Mouse (Mus musculus) B cell, adult 67 days (primary cell): ENCODE results near the gene Zscan18. TPM values are rescaled to one million over a fixed set of nuclear protein-coding genes. Genes with fewer than 3 reads are reported as not detected.

Experiments used
- total RNA-seq, 2 experiments: library from RNA; stranded (reverse); gene quantifications; 4 replicates each; pipeline ENCODE4 v1.2.4; 2023

The Zscan18 gene
- total RNA-seq = 10 to 100 TPM; 13.3 to 19.3 TPM

DNA sequence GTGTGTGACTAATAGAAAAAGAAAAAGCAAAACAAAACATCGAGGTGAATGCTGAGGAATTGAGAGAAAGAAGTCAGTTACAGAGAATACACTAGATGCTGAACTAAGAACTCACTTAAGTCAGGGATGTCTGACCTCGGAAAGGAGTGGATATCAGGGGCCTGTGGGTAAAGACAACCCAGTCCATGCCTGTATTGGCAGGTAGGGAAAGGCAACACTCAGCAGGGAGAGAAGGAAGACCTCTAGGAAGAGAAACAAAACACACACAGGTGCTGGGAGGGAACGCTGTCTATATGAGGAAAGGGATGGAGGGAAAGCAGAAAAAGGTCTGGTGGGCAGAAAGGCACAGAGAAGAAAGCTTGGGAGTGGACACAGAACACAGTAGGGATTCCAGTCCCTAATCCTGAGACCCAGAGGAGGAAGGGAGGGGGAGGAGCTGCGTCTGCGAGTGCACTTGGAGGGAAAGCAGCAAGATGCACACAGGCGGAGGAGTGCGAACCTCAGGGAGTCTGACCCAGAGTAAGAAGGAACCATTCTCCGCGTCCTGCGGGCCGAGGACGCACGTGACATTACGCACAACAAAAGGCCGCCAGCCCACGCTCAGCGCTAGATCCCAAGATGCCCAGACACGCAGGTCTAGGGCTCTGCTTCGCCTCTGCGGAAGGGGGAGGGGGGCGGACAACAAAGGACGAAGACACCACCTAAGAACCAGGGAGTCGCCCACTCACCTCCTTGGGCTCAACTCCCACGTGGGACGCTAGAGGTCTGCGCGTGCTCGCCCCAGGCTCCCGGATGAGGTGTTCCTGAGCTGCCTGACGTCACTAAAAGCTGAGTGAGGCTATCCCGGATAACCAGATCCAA, at the start of gene Zscan18:
Zscan18 (minus strand) TSS at position 770 of the 861 bp plus-strand sequence.

DNA sequence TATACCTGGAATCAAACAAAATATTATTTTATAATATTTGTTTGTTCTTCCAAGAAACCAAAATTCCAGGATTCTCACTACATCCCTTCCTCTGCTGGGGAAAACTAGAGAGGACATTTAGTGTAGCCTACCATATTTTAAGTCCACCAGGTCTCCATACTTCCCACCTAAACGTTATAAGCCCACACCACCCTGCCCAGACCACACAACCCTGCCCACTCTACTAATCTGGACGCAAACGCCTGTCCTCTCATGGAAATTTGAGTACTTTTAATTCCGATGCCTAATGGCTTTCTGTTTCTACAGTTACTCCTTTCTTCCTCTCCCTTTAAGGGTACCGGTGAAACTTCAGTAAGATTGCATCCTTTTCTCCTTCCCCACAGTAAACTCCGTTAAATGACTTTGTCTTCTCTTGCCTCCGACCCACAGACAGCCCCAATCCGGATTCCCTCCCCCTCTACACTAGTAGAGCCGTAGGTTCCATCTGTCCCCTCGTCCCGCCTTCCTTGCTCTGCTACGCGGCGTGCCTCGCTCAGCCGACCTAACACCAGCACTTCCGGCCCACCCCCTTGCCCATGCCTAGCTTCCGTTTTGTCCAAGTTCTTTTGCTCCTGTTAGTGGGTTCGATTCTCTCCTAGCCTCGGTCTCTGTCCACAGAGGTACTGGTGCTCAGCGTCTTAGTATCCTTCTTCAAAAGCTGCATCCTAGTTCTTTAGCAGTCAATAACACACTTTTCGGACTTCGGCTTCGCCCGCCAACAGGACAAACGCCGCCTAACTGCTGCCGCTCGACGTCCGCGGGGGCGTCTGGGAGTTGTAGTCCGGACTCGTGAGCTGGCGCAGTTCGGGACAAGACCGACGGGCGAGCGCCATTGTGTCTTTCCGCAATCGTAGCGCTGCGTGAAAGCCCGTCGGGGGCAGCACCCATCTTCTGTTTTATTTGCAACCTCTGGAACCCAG, 31.0 kb upstream of the Zscan18 start, which contains the start of gene Zfp110:
Zfp110 (plus strand) TSS at position 600 of the 959 bp plus-strand sequence.

DNA sequence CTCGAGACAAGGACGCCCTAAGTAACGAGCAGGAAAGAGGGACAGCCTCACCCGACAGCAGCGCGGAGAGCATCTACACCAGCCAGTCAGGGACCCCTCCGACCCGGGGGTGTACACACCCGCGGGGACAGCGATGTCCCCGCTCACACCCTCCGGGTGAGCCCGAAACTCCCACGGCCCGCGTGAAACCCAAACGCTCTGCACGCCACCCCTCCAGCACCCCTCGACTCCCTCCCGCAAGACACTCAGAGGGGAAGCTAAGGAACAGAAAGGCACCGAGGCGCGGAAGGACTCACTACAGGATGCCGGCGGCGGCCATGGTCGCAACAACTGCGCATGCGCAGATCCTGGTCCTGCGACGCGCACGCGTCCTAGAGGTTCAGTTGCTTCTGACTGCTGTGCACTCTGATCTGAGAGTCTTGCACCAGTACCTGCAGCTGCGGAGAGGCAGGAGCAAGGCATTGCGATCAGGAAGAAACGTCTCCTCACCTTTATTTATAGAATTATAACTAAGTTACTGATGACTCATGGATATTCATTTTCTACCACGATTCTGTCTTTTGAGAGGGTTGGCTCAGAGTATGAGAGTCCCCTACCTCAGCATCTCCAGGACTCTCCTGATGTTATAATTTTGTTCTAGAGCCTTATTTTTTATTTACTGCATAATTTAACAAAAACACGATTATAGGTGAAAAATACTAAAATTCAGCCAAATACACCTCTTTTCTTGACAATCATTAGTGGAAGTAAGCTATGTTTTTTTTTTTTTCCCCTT, 15.3 kb upstream of the Zscan18 start, which contains the start of gene Zfp329:
Zfp329 (minus strand) TSS at position 338 of the 775 bp plus-strand sequence.

DNA sequence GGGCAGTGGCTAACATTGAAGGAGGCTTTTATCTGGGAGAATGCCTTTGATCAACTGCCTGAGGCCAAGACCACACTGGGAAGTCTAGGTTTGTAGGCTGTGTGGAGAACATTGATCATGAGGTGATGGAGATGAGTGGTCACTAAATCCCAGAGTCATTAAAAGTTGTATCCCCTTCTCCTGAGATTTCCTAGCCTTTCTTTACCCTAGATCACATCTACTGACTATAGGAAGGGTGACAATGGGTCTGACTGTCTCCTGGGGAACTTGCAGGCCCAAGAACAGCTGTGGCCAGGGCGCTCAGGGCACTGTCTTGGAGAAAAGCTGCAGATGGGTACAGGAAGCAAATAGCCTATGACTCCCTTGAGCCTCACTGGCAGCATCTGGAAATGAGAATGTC, 68.5 kb downstream of the Zscan18 start, which contains the start of gene Vmn2r56:
Vmn2r56 (minus strand) TSS at position 101 of the 400 bp plus-strand sequence.

Other genes with a start within 250 kb of the Zscan18 start
- under 1 TPM; 0.06 TPM for gene Vmn2r53, start 194.8 kb downstream of the Zscan18 start, total RNA-seq
- gene Vmn2r54, start 163.3 kb downstream of the Zscan18 start, total RNA-seq = not detected
- not detected for gene Vmn2r55, start 118.6 kb downstream of the Zscan18 start, total RNA-seq
- not detected for gene Vmn2r56, start 68.6 kb downstream of the Zscan18 start, total RNA-seq
- 10 to 100 TPM; 12.1 to 15.8 TPM for gene Zfp329, start 15.2 kb upstream of the Zscan18 start, total RNA-seq
- 100 to 1,000 TPM; 110 to 119 TPM for gene Zfp110, start 31.1 kb upstream of the Zscan18 start, total RNA-seq
- 1 to 10 TPM; 2.6 to 4.5 TPM for gene Zfp128, start 77.5 kb upstream of the Zscan18 start, total RNA-seq
- gene Zscan22, start 94.2 kb upstream of the Zscan18 start, total RNA-seq = 10 to 100 TPM; 16.6 to 18.3 TPM
- gene Rps5, start 118.7 kb upstream of the Zscan18 start, total RNA-seq = 1,000 to 10,000 TPM; 2,087 to 2,163 TPM
- gene Rnf225, start 123.8 kb upstream of the Zscan18 start, total RNA-seq = 1 to 10 TPM; 1.2 to 1.5 TPM
- gene Zfp324, start 162.2 kb upstream of the Zscan18 start, total RNA-seq = 1 to 10 TPM; 3.9 to 6.7 TPM
- 1 to 10 TPM; 8.7 to 9.2 TPM for gene Zfp446, start 174.2 kb upstream of the Zscan18 start, total RNA-seq
- gene Slc27a5, start 194.6 kb upstream of the Zscan18 start, total RNA-seq = not detected
- gene Trim28, start 195.5 kb upstream of the Zscan18 start, total RNA-seq = 100 to 1,000 TPM; 377 to 380 TPM
- 10 to 100 TPM in 1 of 2 experiments, 1 to 10 TPM in 1; 9.3 to 11.9 TPM for gene Zbtb45, start 206.4 kb upstream of the Zscan18 start, total RNA-seq
- 100 to 1,000 TPM in 1 of 2 experiments, 10 to 100 TPM in 1; 93.2 to 104 TPM for gene Chmp2a, start 231.2 kb upstream of the Zscan18 start, total RNA-seq
- gene Ube2m, start 234.6 kb upstream of the Zscan18 start, total RNA-seq = 100 to 1,000 TPM in 1 of 2 experiments, 10 to 100 TPM in 1; 94.6 to 100 TPM